Mouse (Mus musculus): ENCODE measurements around the gene Nck1. TPM values are rescaled to one million over a fixed set of nuclear protein-coding genes. Genes with fewer than 3 reads are reported as not detected.

The Nck1 gene
- 3.1 and 5.7 TPM in 2 replicates for polyA plus RNA-seq (2012; rRNA removed)

DNA sequence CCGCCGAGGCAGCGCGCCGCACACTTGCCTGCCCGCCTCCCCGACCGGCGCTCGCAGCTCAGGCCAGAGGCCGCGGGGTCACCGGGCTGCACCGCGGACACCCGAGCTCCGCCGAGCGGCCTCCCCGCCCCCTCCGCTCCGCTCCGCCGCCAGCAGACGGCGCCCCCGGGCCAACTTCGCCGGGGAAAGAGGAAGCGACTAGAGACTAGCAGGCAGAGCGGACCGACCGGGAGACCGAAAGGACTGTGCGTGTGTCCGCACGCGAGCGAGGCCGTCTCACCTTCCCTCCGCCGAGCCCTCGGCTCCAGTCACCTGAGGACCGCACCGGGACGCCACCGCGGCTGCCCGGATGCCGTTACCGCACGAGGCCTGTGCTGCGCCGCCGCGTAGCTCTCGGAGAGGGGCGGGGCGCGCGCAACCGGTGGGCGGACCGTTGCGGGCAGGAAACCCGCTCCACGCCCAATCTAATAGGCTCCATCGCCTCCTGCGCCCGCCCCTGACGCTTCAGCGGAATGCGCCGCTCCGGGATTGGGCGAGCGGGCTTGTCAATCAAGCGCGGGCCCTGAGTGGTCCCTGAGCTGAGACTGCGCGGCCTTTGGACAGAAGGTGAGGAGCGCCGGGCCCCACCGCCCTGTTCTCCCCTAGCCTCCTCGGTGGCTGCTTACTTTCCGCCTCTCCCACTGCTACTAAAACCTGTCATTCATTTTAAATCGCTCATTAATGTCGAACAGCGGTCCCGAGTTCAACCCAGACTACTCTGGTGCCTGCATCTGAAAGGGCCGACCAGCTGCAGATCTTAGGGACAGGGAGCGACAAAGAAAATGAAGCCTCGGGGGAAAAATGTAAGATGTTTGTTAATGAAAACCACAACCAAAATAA is at the start of gene Nck1:
Gene Nck1 (minus strand): TSS at position 420 of the 879 bp plus-strand sequence.
- peak; percentile 100 for DNase-seq

DNA sequence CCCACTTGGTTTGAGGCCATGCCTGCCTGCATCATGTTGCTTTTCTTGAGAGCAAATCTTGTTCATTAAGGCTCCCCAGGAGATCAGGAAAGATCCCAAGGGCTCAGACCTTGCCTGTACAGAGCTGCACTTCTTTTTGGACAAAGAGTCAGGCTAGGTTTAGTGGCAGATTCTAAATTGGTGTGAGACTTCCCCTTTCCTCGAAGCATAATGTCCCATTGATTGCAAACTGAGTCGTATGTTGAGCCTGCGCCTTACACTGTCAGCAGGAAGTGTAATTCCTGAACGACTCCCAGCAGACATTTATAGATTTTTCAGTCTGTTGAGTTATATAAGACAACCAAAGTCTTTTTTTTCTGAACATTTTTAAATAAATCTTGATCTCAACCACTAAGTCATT is 44.5 kb upstream of the Nck1 start:
- H3K36me3 ChIP-seq (ENCODE audit: control insufficient read depth, insufficient read depth, low read length) = no peaks in the 10 kb centered on the region
- H3K4me3 ChIP-seq (ENCODE audit: insufficient read depth, low read depth, low read length) = no peak overlapping the region
- no peaks in the 10 kb centered on the region for H3K4me1 ChIP-seq (ENCODE audit: control insufficient read depth, insufficient read depth, low read length)
- DNase-seq = no peak
- WGBS = 67% methylated on average over 4 of the region's 4 CpGs
- no peaks in the 10 kb centered on the region for H3K27me3 ChIP-seq (replicated peaks; ENCODE audit: control insufficient read depth, insufficient read depth, low read length)
- H3K27ac ChIP-seq (ENCODE audit: insufficient read depth, low read depth, low read length) = no peak overlapping the region
- no peak for TF ChIP-seq POLR2A (IDR thresholded peaks at IDR 0.05; ENCODE audit: low read depth, low read length)
- TF ChIP-seq CTCF (conservative IDR thresholded peaks at IDR 0.05; ENCODE audit: insufficient read depth, insufficient read length, low read depth, low read length) = no peak

More for the DNA sequence above, at the start of gene Nck1:
- Histone ChIP-seq H3K27me3 (replicated peaks; ENCODE audit: control insufficient read depth, insufficient read depth, low read length) (no peaks in the 10 kb centered on the region), H3K36me3 (ENCODE audit: control insufficient read depth, insufficient read depth, low read length) (no peaks in the 10 kb centered on the region), H3K4me3 (ENCODE audit: insufficient read depth, low read depth, low read length) (peak within 1 kb of the TSS; percentile 91), H3K27ac (ENCODE audit: insufficient read depth, low read depth, low read length) (peak within 1 kb of the TSS; percentile 97), H3K4me1 (ENCODE audit: control insufficient read depth, insufficient read depth, low read length) (no peaks in the 10 kb centered on the region; the same call in 1 of the 2 replicates)
- under 1% methylated on average over 93 of the region's 93 CpGs for WGBS
- TF ChIP-seq CTCF (conservative IDR thresholded peaks at IDR 0.05; ENCODE audit: insufficient read depth, insufficient read length, low read depth, low read length) (peak; percentile 48), POLR2A (IDR thresholded peaks at IDR 0.05; ENCODE audit: low read depth, low read length) (peak; percentile 36)

DNA sequence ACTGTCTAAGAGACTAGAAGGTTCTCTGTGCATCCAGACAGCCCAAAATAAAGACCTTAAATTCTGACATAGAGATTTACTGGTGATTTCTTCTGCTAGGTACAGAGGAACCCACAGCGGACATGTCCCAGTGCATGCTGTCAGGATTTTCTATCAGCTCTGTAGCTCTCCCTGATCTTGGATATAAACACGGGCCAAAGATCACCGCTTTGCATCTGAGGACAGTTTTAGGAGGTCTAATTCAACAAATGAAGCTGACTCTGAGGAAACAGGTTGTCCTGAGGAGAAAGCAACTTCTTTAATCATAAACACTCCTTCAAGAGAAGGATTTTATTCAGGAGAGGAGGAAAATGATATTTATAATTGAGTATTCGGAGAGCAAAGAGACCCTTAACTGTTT is 38.1 kb upstream of the Nck1 start:
- DNase-seq = no peak
- TF ChIP-seq CTCF (conservative IDR thresholded peaks at IDR 0.05; ENCODE audit: insufficient read depth, insufficient read length, low read depth, low read length) (no peak), POLR2A (IDR thresholded peaks at IDR 0.05; ENCODE audit: low read depth, low read length) (no peak)
- Histone ChIP-seq H3K4me1 (ENCODE audit: control insufficient read depth, insufficient read depth, low read length) (peaks cover 8% of the 10 kb centered on the region), H3K27me3 (replicated peaks; ENCODE audit: control insufficient read depth, insufficient read depth, low read length) (no peaks in the 10 kb centered on the region), H3K27ac (ENCODE audit: insufficient read depth, low read depth, low read length) (no peak overlapping the region), H3K4me3 (ENCODE audit: insufficient read depth, low read depth, low read length) (no peak overlapping the region), H3K36me3 (ENCODE audit: control insufficient read depth, insufficient read depth, low read length) (no peaks in the 10 kb centered on the region)
- 72% methylated on average over 4 of the region's 4 CpGs for WGBS

DNA sequence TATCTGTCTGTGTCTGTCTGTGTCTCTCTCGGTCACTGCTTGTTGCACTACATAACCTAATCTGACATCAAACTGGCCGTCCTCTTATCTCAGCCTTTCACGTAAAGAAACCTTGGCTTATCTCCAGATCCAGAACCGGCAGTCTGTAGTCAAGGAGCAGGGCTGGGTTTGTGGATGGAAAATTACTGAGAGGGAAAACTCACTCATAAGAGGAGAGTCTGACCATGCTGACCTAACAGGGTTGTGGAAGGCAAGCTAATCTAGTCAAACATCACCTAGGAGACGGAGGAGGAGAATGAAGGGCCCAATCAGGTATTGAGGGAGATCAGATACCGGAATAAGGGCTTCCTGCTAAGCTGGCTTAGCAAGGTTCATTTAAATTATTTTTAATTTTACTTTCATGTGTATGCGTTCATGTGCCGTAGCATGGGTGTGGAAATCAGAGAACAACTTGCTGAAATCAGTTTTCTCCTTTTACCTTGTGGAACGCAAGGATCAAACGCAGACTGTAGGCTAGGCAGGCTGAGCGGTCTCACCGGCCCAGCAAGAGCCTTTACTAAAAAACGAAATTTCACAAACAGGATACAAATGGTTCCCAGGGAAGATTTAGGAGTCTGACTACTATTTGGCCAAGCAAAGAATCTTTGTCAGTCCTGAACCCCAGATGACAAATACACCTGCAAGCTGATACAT is 37.1 kb upstream of the Nck1 start:
- WGBS = 34% methylated on average over 13 of the region's 13 CpGs
- peak; percentile 82 for DNase-seq

DNA sequence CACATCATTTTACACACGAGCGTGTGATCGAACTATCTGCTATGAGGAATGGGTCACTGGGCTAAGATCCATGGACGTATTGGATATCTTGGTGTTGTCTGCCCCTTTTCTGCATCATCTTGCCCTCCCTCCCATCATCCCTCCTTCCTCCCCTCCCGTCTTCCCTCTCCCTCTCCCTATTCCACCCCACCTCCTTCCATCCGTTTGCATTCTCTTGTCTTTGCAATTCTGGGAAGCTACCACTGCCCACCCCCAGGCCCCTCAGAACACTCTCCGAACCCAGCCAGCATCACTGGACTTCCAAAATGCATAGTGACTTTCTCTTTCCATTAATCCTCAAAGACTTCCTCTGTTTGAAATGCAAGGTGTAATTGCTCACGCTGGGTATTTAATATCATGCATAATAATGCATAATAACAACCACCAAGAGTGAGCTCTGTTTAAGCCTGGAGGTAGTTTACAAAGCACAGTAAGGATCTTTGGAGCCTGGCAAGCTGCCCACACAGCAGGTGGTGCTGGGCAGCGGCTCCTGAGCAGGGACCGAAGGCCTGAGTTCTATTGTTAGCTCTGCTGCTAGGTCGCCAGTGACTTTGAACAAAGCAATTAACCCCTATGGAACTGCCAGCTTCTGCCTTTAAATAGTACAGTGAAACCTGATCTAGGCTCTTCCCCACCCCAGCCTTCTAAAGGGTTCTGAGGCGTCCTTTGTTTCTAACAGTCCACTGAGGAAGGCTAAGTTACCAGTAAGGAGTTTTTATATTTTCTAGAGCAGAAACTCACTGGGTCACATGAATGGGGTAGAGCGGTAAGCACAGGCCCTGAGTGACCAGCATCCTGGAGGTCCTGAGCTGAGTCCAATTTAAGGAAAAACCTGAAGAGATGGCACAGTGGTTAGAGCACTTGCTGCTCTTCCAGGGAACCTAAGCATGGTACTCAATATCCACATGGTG is 35.9 kb upstream of the Nck1 start:
- Histone ChIP-seq H3K36me3 (ENCODE audit: control insufficient read depth, insufficient read depth, low read length) (no peaks in the 10 kb centered on the region), H3K27ac (ENCODE audit: insufficient read depth, low read depth, low read length) (peak overlapping the region; percentile 67), H3K4me3 (ENCODE audit: insufficient read depth, low read depth, low read length) (no peak overlapping the region), H3K27me3 (replicated peaks; ENCODE audit: control insufficient read depth, insufficient read depth, low read length) (no peaks in the 10 kb centered on the region), H3K4me1 (ENCODE audit: control insufficient read depth, insufficient read depth, low read length) (peaks cover 8% of the 10 kb centered on the region)
- no peak for TF ChIP-seq CTCF (conservative IDR thresholded peaks at IDR 0.05; ENCODE audit: insufficient read depth, insufficient read length, low read depth, low read length)
- TF ChIP-seq POLR2A (IDR thresholded peaks at IDR 0.05; ENCODE audit: low read depth, low read length) = no peak
- WGBS = 53% methylated on average over 13 of the region's 13 CpGs
- peak; percentile 91 for DNase-seq

More for the DNA sequence above, 37.1 kb upstream of the Nck1 start:
- Histone ChIP-seq H3K27me3 (replicated peaks; ENCODE audit: control insufficient read depth, insufficient read depth, low read length) (no peaks in the 10 kb centered on the region), H3K4me3 (ENCODE audit: insufficient read depth, low read depth, low read length) (no peak overlapping the region), H3K27ac (ENCODE audit: insufficient read depth, low read depth, low read length) (peak overlapping the region; percentile 88), H3K36me3 (ENCODE audit: control insufficient read depth, insufficient read depth, low read length) (no peaks in the 10 kb centered on the region), H3K4me1 (ENCODE audit: control insufficient read depth, insufficient read depth, low read length) (peaks cover 8% of the 10 kb centered on the region)
- TF ChIP-seq CTCF (conservative IDR thresholded peaks at IDR 0.05; ENCODE audit: insufficient read depth, insufficient read length, low read depth, low read length) (no peak), POLR2A (IDR thresholded peaks at IDR 0.05; ENCODE audit: low read depth, low read length) (no peak)

DNA sequence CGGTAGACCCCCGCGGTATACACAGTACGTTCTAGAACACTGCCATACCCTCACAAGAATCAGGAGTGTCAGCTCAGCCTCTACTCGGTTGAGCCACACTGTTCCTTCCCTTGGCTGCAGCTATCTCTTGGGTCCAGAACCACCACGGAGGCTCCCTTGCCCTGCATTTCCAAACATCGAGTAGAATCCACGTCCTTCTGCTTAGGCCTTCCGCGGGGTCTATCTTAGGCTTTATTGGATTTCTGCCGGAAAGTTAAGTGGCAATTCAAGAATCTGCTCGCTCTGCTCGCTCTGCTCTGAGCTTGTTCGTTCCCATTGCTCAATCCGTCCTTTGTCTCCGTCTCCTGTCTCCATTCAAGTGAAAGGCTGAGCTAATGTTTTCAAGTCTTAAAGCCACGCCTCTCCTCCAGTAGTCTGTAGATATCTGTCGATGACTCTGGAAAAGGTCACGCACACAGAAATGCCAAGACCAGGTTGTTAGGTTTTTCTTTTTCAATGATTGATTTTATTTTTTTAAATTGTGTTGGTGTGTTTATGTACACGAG is 34.3 kb upstream of the Nck1 start:
- DNase-seq = no peak
- Histone ChIP-seq H3K36me3 (ENCODE audit: control insufficient read depth, insufficient read depth, low read length) (no peaks in the 10 kb centered on the region), H3K4me1 (ENCODE audit: control insufficient read depth, insufficient read depth, low read length) (peaks cover 8% of the 10 kb centered on the region), H3K27me3 (replicated peaks; ENCODE audit: control insufficient read depth, insufficient read depth, low read length) (no peaks in the 10 kb centered on the region), H3K27ac (ENCODE audit: insufficient read depth, low read depth, low read length) (no peak overlapping the region), H3K4me3 (ENCODE audit: insufficient read depth, low read depth, low read length) (no peak overlapping the region)
- 88% methylated on average over 20 of the region's 20 CpGs for WGBS
- TF ChIP-seq CTCF (conservative IDR thresholded peaks at IDR 0.05; ENCODE audit: insufficient read depth, insufficient read length, low read depth, low read length) (no peak), POLR2A (IDR thresholded peaks at IDR 0.05; ENCODE audit: low read depth, low read length) (no peak)

Data from kidney, adult 2 months (tissue).